Mouse (Mus musculus) cerebellum, adult 2 months (tissue): ENCODE data around the gene Vac14. TPM values are rescaled to one million over a fixed set of nuclear protein-coding genes. Genes with fewer than 3 reads are reported as not detected.
A peak's percentile ranks its signal among the peaks of the same experiment; 100 is the strongest.

Experiments used
- DNase-seq, 2 experiments: peaks; one replicate each; pipeline ENCODE4 v3.0.0; 2021
- H3K27ac ChIP-seq: fragments of 200-500 bp; 2 replicates; pipeline ENCODE4 v1.5.1; 2012; ENCODE audit warnings: low read length, control low read depth, inconsistent platforms; ENCODE audit not compliant: insufficient read depth
- H3K27me3 ChIP-seq: fragments of 200-500 bp; 2 replicates; pipeline ENCODE4 v1.6.1; 2012; ENCODE audit warnings: inconsistent platforms, mild to moderate bottlenecking, low read length, moderate library complexity; ENCODE audit not compliant: control insufficient read depth, insufficient read depth
- H3K4me1 ChIP-seq: fragments of 200-500 bp; 2 replicates; pipeline ENCODE4 v1.6.1; 2011; ENCODE audit warnings: low read length; ENCODE audit not compliant: control insufficient read depth, insufficient read depth
- H3K4me3 ChIP-seq: fragments of 200-500 bp; replicated peaks from 2 replicates; pipeline ENCODE3; 2011; ENCODE audit warnings: mild to moderate bottlenecking, low read depth, low read length, control low read depth; ENCODE audit not compliant: insufficient read depth
- CTCF ChIP-seq: fragments of 200-500 bp; IDR thresholded peaks from 2 replicates; pipeline ENCODE4 v1.5.1; 2011; ENCODE audit warnings: low read depth, mild to moderate bottlenecking, control low read depth, low read length, moderate library complexity, borderline replicate concordance; ENCODE audit not compliant: insufficient read depth
- POLR2A ChIP-seq: fragments of 200-500 bp; IDR thresholded peaks from 2 replicates; pipeline ENCODE4 v1.6.1; 2011; ENCODE audit warnings: low read length, control low read depth, borderline replicate concordance; ENCODE audit not compliant: insufficient read depth
- WGBS: fragments of 180-500 bp; shearing (Covaris S2); methylation state at CpG from one replicate; pipeline ENCODE4 v1.1.7; 2018; 5-methylcytosine and 5-hydroxymethylcytosine counted together
- polyA plus RNA-seq: library from polyadenylated mRNA; depleted of rRNA; stranded (reverse); fragments of >200 nt; gene quantifications from 2 replicates; pipeline ENCODE4 v1.2.3, GENCODE M21; 2012

Gene Vac14
- polyA plus RNA-seq, 1 experiment, result 37.6 TPM

DNA sequence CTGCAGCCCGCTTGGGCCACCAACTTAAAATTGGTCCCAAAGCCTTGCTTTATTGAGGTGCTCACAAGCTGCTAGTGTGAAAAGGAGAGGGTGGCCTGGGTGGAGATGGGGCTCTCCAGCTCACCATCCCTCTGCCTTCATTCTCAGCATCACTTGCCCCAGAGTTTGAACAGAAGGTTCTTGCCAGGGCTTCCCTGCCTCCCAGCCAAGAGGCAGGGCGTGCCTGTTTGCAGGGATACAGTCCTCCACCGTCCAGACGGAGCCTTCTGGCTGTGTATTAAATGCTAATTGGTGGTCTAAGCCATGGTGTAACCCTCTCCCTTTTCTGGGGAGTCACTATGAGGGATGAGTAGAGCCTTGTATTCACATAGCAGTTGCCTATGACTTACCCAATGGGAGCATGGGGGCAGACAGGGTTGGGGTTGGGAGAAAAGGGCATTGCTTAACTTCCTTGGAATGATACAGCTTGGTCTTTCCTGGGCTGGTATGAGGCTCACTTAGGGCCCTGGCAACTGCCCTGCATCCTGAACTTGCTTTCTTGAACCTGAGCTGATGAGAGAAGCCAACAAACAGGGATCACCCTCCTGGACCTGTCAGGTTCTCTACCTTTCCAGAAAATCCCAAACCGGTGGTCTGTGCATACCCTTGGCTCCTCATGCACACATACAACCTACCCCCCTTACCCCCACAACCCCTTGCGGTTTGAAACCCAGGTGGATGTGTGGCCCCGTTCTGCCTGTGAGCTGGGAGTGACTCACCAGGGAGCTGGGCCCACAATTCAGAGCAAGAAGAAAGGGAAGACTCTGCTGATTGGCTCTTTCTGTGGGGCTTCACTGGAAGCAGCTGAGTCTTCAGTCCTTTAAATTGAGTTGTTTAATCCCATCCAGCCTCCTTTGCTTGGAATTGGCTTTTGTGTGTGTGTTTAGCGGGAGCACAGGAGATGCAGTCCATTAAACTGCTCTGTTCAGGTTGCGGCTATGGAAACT, 36.0 kb downstream of the Vac14 start:
- Histone ChIP-seq H3K27ac (no peak overlapping the region), H3K27me3 (no peaks in the 10 kb centered on the region), H3K4me1 (peaks cover 36% of the 10 kb centered on the region), H3K4me3 (no peak overlapping the region)
- WGBS, result 63% methylated on average over 9 of the region's 9 CpGs
- DNase-seq, result peak in 1 of 2 experiments; percentile 51
- TF ChIP-seq POLR2A, result no peak
- no peak for TF ChIP-seq CTCF

DNA sequence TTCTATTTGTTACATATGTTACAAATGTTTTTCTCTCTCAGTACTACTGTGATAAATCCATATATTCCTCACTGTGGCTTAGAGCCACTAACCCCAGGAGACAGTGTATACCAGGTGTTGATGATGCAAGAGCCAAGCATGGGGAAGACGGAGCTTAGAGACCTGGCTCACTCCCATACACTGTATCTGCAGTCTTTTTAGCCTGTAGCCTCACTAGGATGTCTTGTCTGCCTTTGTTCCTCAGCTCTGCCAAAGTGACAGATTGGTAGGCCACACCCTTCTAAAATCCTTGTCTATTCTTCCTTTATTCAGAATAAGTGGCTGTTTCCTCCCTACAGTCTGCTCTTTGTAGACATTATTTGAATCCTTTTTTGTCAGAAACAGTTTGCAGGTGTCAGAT, 37.4 kb downstream of the Vac14 start:
- H3K4me1 ChIP-seq, result peaks cover 24% of the 10 kb centered on the region
- no peak overlapping the region for H3K4me3 ChIP-seq
- TF ChIP-seq CTCF (no peak), POLR2A (no peak)
- H3K27me3 ChIP-seq, result no peaks in the 10 kb centered on the region
- 3% methylated on average over 1 of the region's 1 CpGs for WGBS
- peak in 1 of 2 experiments; percentile 75 for DNase-seq
- H3K27ac ChIP-seq, result peak overlapping the region; percentile 64; the same call in 1 of the 2 replicates

DNA sequence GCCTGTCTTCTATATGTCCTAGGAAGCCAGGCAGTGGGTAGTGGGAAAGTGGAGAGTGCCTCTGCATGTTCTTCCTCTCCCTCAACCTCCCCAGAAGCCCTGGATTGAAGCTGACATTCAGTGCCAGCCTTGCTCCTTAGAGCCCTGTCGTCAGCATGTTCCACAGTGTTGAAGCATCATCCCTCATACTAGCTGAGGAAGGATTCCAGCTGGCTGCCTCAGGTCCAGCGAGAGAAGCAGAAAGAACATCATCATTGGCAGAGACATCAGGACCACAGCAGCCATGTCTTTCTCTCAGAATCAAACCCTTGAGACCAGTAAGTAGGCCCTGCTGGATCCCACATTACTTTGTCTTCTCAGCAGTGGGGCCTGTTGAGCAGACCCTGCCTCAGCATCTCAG, 39.3 kb downstream of the Vac14 start:
- H3K4me1 ChIP-seq, result peaks cover 25% of the 10 kb centered on the region
- TF ChIP-seq CTCF (no peak), POLR2A (no peak)
- H3K27ac ChIP-seq, result no peak overlapping the region
- 63% methylated on average over 2 of the region's 2 CpGs for WGBS
- no peak for DNase-seq
- H3K4me3 ChIP-seq, result no peak overlapping the region
- no peaks in the 10 kb centered on the region for H3K27me3 ChIP-seq

DNA sequence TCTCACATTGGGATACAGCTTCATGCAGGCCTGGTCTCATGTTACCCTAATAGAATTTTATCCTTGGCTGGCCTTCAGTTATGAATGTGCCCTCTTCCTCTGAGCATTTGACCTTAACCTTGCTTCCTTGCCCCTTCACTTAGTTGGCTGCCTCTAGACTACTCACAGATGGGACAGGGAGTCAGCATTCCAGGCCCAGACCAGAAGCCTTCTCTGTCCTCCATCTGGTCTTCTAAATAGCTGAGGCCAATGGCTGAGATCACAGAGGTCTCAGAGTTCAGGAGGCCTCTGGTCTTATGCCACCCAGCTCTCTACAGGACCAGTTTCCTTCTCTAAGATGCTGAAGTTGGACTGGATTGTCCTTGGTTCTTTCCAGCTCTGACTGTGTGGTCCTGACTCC, 41.7 kb downstream of the Vac14 start:
- 0 out of 2 replicates have a peak overlapping the region, but pooled peaks have one; percentile 15 for H3K27ac ChIP-seq
- peaks cover 38% of the 10 kb centered on the region for H3K4me1 ChIP-seq
- no peaks in the 10 kb centered on the region for H3K27me3 ChIP-seq
- peak in 1 of 2 experiments; percentile 36 for DNase-seq
- H3K4me3 ChIP-seq, result no peak overlapping the region
- TF ChIP-seq CTCF, result no peak

DNA sequence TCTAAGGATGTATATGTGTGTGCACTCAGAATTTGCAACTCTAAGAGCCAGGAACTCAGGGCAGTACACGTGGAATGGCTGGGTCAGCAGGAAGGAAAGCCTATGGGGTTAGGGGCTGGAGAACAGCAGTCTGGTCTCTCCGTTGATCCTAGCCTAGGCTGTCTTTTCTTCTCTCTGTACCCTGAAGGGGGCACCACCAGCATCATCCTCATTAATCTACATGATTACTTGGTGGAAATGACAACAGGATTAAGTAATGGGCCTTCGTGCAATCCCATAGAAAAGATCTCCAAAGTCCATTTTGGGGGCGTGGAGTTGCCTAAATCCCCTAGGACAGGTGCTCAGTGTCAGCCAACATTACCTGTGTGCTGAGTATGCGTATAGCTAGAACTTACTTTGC, 44.2 kb downstream of the Vac14 start:
- DNase-seq, result no peak
- Histone ChIP-seq H3K27me3 (no peaks in the 10 kb centered on the region), H3K4me1 (peaks cover 28% of the 10 kb centered on the region), H3K27ac (peak overlapping the region; percentile 73), H3K4me3 (no peak overlapping the region)
- WGBS, result 70% methylated on average over 5 of the region's 5 CpGs
- TF ChIP-seq CTCF (no peak; the same call in 1 of the 2 replicates), POLR2A (no peak)

DNA sequence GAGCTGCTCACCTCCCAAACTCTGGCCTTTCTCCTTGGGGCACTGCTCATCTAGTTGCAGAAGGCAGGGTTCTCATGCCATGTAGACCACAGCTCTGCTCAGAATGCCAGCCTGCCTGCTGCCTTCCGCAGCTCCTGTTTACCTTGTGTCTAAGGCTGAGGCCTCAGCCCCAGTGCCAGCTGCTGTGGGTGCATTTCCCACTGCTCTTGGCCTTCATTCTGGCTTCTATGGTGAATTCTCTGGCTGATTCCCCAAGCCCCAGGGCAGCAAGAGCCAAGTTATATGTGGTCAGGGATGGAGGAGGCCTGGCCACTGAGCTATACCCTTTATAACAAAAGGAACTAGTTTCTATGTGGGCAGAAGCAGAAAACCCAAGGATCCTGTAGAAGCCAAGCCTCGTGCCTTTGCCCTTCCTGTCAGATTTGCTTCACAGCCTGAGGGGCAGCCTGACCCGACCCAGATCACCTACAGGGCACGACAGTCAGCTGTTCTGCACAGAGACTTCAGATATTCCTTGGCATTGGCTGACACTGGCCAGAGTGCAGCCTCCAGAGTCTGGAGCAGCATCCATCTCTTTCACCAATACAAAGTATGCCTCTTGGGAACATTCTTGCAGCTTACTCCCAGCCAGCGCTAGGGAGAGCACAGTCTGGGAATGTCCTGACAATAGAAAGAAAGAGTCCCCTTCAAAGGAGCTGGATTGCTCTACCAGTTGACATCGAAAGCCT, 44.8 kb downstream of the Vac14 start:
- no peak overlapping the region for H3K4me3 ChIP-seq
- WGBS, result 37% methylated on average over 6 of the region's 6 CpGs
- H3K4me1 ChIP-seq, result peaks cover 29% of the 10 kb centered on the region
- TF ChIP-seq CTCF (no peak), POLR2A (no peak)
- no peaks in the 10 kb centered on the region for H3K27me3 ChIP-seq
- peak; percentile 55 to 61 for DNase-seq
- peak overlapping the region; percentile 73 for H3K27ac ChIP-seq

DNA sequence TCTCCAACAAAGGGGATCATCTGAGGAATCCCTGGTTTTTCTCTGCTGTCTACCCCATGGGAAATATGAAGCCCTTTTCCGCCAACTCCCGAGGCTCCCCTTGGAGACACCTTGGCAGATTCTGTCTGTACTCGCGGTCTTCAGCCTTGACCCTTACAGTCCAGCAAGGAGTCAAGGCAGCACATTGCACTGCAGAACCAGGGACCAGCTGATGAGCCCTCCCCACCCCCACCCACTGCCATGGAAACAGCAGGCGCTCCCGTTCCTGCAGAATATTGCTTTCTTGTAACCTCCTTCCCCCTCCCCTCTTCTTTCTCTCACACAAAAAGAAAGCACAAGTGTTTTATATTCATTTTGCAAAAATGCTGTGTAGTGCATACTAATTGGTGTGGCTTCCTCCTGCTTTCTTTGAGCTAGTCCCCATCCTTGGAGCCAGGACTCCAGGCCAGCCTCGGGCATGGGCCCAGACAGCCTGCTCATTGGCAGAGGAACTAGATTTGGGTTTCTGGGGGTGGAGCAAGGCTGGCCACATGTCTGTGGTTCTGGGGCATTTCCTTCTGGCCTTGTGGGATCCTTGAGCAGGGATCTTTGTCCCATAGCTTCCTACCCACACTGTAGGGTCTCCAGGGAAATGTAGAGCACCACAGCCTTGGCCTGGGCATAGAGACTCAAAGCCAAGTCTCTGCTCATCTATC, 46.0 kb downstream of the Vac14 start:
- peaks cover 39% of the 10 kb centered on the region for H3K4me1 ChIP-seq
- peak overlapping the region; percentile 80 for H3K27ac ChIP-seq
- 30% methylated on average over 7 of the region's 7 CpGs for WGBS
- no peak for TF ChIP-seq CTCF
- no peaks in the 10 kb centered on the region for H3K27me3 ChIP-seq
- no peak overlapping the region for H3K4me3 ChIP-seq
- peak; percentile 87 to 92 for DNase-seq
